Mouse (Mus musculus): ENCODE measurements around the gene Casp7.

Gene Casp7

GRCm38 (mm10) chr19:56425492-56425891 lies 28.6 kb downstream of the Casp7 start:
- no peak for DNase-seq

- DNase-seq: no peak
Measured at GRCm38 (mm10) chr19:56430369-56430768, 33.4 kb downstream of the Casp7 start.

- DNase-seq: no peak
Measured at GRCm38 (mm10) chr19:56432706-56433105, 35.8 kb downstream of the Casp7 start.

- DNase-seq: no peak
Measured at GRCm38 (mm10) chr19:56433581-56433980, 36.7 kb downstream of the Casp7 start.

GRCm38 (mm10) chr19:56436380-56436779 lies 39.5 kb downstream of the Casp7 start:
- peak; percentile 59 to 67 for DNase-seq

GRCm38 (mm10) chr19:56438357-56439071 lies 41.6 kb downstream of the Casp7 start:
- DNase-seq: no peak

- no peak for DNase-seq
Measured at GRCm38 (mm10) chr19:56439072-56439434, 42.1 kb downstream of the Casp7 start.

- DNase-seq: no peak
Measured at GRCm38 (mm10) chr19:56443445-56443844, 46.5 kb downstream of the Casp7 start.

- no peak for DNase-seq
Measured at GRCm38 (mm10) chr19:56448784-56449183, 51.9 kb downstream of the Casp7 start.

- DNase-seq: no peak
Measured at GRCm38 (mm10) chr19:56449537-56449936, 52.6 kb downstream of the Casp7 start.

- no peak for DNase-seq
Measured at GRCm38 (mm10) chr19:56450892-56451291, 54.0 kb downstream of the Casp7 start.

- DNase-seq: no peak
Measured at GRCm38 (mm10) chr19:56451867-56452266, 54.9 kb downstream of the Casp7 start.

GRCm38 (mm10) chr19:56452421-56452820 lies 55.5 kb downstream of the Casp7 start:
- no peak for DNase-seq

GRCm38 (mm10) chr19:56454862-56455261 lies 57.9 kb downstream of the Casp7 start:
- no peak for DNase-seq

GRCm38 (mm10) chr19:56455369-56455768 lies 58.4 kb downstream of the Casp7 start:
- DNase-seq: peak; percentile 71 to 72

GRCm38 (mm10) chr19:56457569-56457968 lies 60.6 kb downstream of the Casp7 start:
- no peak for DNase-seq

GRCm38 (mm10) chr19:56459154-56460050 lies 62.5 kb downstream of the Casp7 start:
- peak; percentile 23 to 47 for DNase-seq

- peak in 1 of 2 experiments; percentile 22 for DNase-seq
Measured at GRCm38 (mm10) chr19:56460241-56460640, 63.3 kb downstream of the Casp7 start.

GRCm38 (mm10) chr19:56461522-56462101 lies 64.7 kb downstream of the Casp7 start, which contains the start of gene Plekhs1:
TSS of gene Plekhs1 (plus strand) at chr19:56461640.
- peak in 1 of 2 experiments; percentile 16 for DNase-seq

GRCm38 (mm10) chr19:56462786-56463185 lies 65.9 kb downstream of the Casp7 start:
- no peak for DNase-seq

GRCm38 (mm10) chr19:56466486-56466885 lies 69.6 kb downstream of the Casp7 start:
- no peak for DNase-seq

GRCm38 (mm10) chr19:56470286-56471020 lies 73.5 kb downstream of the Casp7 start:
- DNase-seq: no peak

GRCm38 (mm10) chr19:56471934-56472333 lies 75.0 kb downstream of the Casp7 start:
- DNase-seq: peak; percentile 20 to 40
